Mouse (Mus musculus) myocyte (in vitro differentiated cells): ENCODE data around the gene Fam193b. TPM values are rescaled to one million over a fixed set of nuclear protein-coding genes. Genes with fewer than 3 reads are reported as not detected.

ENCODE experiments used
- H3K27me3 ChIP-seq: one replicate; pipeline ENCODE4 v1.6.1; 2011; ENCODE audit not compliant: control insufficient read depth, insufficient read depth, insufficient read length
- H3K36me3 ChIP-seq: one replicate; pipeline ENCODE4 v1.6.1; 2011; ENCODE audit not compliant: control insufficient read depth, insufficient read depth
- H3K4me2 ChIP-seq: one replicate; pipeline ENCODE4 v1.6.1; 2011; ENCODE audit warnings: low read depth, control low read depth
- H3K4me3 ChIP-seq: one replicate; pipeline ENCODE4 v1.5.1; 2011; ENCODE audit warnings: mild to moderate bottlenecking, control low read depth, moderate library complexity
- H3K79me2 ChIP-seq: one replicate; pipeline ENCODE4 v1.6.1; 2011; ENCODE audit not compliant: control insufficient read depth, insufficient read depth
- H3ac ChIP-seq: one replicate; pipeline ENCODE4 v1.6.1; 2011; ENCODE audit not compliant: control insufficient read depth, insufficient read length
- CEBPB ChIP-seq: IDR thresholded peaks from 2 replicates; pipeline ENCODE4 v1.6.1; 2011; ENCODE audit warnings: mild to moderate bottlenecking, moderate library complexity; ENCODE audit not compliant: poor library complexity, insufficient read depth, severe bottlenecking
- E2F4 ChIP-seq: IDR thresholded peaks from one replicate; pipeline ENCODE4 v1.6.1; 2011; ENCODE audit warnings: mild to moderate bottlenecking, control low read depth, moderate library complexity; ENCODE audit not compliant: insufficient read depth
- MAX ChIP-seq: IDR thresholded peaks from one replicate; pipeline ENCODE4 v1.6.1; 2011; ENCODE audit warnings: low read depth, mild to moderate bottlenecking, control low read depth
- MYOD1 ChIP-seq, 3 experiments: IDR thresholded peaks; one replicate each; pipeline ENCODE4 v1.6.1; 2011; ENCODE audit warnings: control low read depth in 2 of 3, low read depth in 2 of 3, mild to moderate bottlenecking in 2 of 3, moderate library complexity in 1 of 3; ENCODE audit not compliant: insufficient read length in 2 of 3, control insufficient read depth in 1 of 3
- MYOG ChIP-seq, 3 experiments: IDR thresholded peaks; one replicate each; pipeline ENCODE4 v1.6.1; 2011; ENCODE audit warnings: control low read depth in 2 of 3, low read depth in 2 of 3, mild to moderate bottlenecking in 2 of 3; ENCODE audit not compliant: insufficient read length in 2 of 3, control insufficient read depth in 1 of 3, insufficient read depth in 1 of 3
- POLR2A ChIP-seq: IDR thresholded peaks from one replicate; pipeline ENCODE4 v1.6.1; 2011; ENCODE audit warnings: low read depth, mild to moderate bottlenecking, control low read depth, moderate library complexity; ENCODE audit not compliant: insufficient read length
- POLR2AphosphoS2 ChIP-seq: IDR thresholded peaks from one replicate; pipeline ENCODE4 v1.6.1; 2011; ENCODE audit warnings: low read depth, control low read depth; ENCODE audit not compliant: insufficient read length
- REST ChIP-seq: IDR thresholded peaks from one replicate; pipeline ENCODE4 v1.6.1; 2011; ENCODE audit warnings: mild to moderate bottlenecking, control low read depth, moderate library complexity; ENCODE audit not compliant: insufficient read depth, insufficient read length
- SRF ChIP-seq: IDR thresholded peaks from one replicate; pipeline ENCODE4 v1.6.1; 2011; ENCODE audit warnings: low read depth; ENCODE audit not compliant: control insufficient read depth, insufficient read length
- TCF12 ChIP-seq: IDR thresholded peaks from one replicate; pipeline ENCODE4 v1.6.1; 2011; ENCODE audit warnings: mild to moderate bottlenecking, control low read depth; ENCODE audit not compliant: poor library complexity, insufficient read depth, severe bottlenecking
- TCF3 ChIP-seq: IDR thresholded peaks from one replicate; pipeline ENCODE4 v1.6.1; 2011; ENCODE audit warnings: low read depth, control low read depth; ENCODE audit not compliant: insufficient read length
- USF1 ChIP-seq: IDR thresholded peaks from one replicate; pipeline ENCODE4 v1.6.1; 2011; ENCODE audit warnings: low read depth, mild to moderate bottlenecking, control low read depth, moderate library complexity
- polyA plus RNA-seq: library from polyadenylated mRNA; unstranded; fragments of >200 nt; fragmentation: generic; extraction: Trizol; gene quantifications from one replicate; pipeline ENCODE4 v1.2.1, GENCODE M21; 2012; ENCODE audit warnings: missing spikeins

Gene Fam193b
- polyA plus RNA-seq = 13.5 TPM

- TF ChIP-seq POLR2A (peak; percentile 52), MAX (no peak)
Observed at GRCm38 (mm10) chr13:55571027-55571751, at the start of gene Fam193b. Fam193b (minus strand) TSS chr13:55571120.

DNA sequence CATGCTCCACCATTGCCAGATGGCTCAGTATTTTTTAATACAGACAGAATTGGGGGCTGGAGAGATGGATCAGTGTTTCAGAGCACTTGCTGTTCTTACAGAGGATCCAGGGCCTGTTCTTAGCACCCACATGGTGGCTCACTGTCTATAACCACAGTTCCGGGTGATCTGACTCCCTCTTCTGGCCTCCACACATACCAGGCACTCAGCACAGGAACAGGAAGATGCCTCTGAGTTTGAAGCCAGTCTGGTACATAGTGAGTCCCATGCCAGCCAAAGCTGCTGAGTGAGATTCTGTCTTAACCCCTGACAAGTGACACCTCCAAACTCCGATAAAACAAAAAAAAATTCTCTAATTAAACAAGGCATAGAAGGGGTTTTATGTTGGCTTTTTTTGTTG, 49.4 kb upstream of the Fam193b start:
- TF ChIP-seq TCF12 (no peak), MYOD1 (IDR thresholded peaks at IDR 0.05; ENCODE audit: control insufficient read depth in 1 of 3, insufficient read length in 2 of 3, low read depth in 2 of 3) (no peak), POLR2AphosphoS2 (no peak), SRF (no peak)
- H3ac ChIP-seq = no peak overlapping the region
- no peak overlapping the region for H3K4me2 ChIP-seq
- H3K4me3 ChIP-seq = no peak overlapping the region
- no peaks in the 10 kb centered on the region for H3K36me3 ChIP-seq
- H3K27me3 ChIP-seq = no peaks in the 10 kb centered on the region
- H3K79me2 ChIP-seq = peaks cover 21% of the 10 kb centered on the region

More at GRCm38 (mm10) chr13:55571027-55571751, at the start of gene Fam193b:
- no peaks in the 10 kb centered on the region for H3K27me3 ChIP-seq
- peak within 1 kb of the TSS; percentile 99 for H3K4me2 ChIP-seq
- H3ac ChIP-seq = peak within 1 kb of the TSS; percentile 69
- H3K79me2 ChIP-seq = peaks cover 54% of the 10 kb centered on the region
- peak within 1 kb of the TSS; percentile 87 for H3K4me3 ChIP-seq
- no peaks in the 10 kb centered on the region for H3K36me3 ChIP-seq

DNA sequence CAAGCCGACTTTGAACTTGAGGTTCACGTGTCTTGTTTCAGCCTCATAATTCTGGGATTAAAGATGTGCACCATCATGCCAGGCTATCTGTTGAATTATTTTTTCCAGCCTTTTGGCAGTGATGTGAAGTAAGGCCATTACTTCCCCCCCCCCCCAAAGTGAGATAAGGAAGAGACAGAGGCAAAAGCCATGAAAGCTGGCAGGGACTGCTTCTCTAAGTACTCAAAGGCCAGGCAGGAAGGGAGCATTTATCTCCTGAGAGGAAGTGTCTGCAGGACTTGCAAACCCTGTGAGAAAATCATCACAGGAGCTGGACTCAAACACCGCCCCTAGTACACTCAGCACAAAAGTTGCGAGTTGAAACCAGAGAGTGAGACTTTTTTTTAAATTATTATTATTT, 48.4 kb upstream of the Fam193b start:
- Histone ChIP-seq H3K27me3 (no peaks in the 10 kb centered on the region), H3K4me3 (no peak overlapping the region), H3K79me2 (peaks cover 14% of the 10 kb centered on the region), H3K4me2 (no peak overlapping the region), H3ac (no peak overlapping the region), H3K36me3 (no peaks in the 10 kb centered on the region)
- TF ChIP-seq POLR2A (no peak), SRF (no peak), CEBPB (no peak), USF1 (no peak), POLR2AphosphoS2 (no peak), E2F4 (no peak), TCF12 (no peak), REST (no peak), MAX (no peak), TCF3 (no peak), MYOG (IDR thresholded peaks at IDR 0.05; ENCODE audit: control insufficient read depth in 1 of 3, insufficient read depth in 1 of 3, insufficient read length in 2 of 3, low read depth in 2 of 3) (no peak), MYOD1 (IDR thresholded peaks at IDR 0.05; ENCODE audit: control insufficient read depth in 1 of 3, insufficient read length in 2 of 3, low read depth in 2 of 3) (no peak)

DNA sequence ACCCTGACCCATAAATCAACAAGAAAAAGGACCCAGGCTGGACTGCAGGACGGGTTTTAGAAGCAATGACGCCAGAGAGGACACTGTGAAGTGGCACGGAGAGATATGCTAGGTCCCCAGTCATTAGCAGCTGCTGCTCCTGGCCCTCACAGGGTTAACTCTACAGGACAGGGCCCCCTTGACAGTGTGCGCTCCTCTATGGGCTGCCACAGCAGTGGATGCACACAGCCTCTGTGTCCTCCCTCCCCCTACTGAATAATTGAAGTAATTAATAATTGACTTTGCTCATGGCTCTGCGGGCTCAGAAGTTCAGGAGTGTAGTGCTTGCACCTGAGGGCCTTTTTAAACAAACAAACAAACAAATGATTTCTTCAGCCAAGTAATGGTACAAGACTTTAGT, 42.6 kb upstream of the Fam193b start:
- Histone ChIP-seq H3K36me3 (peaks cover 4% of the 10 kb centered on the region), H3ac (no peak overlapping the region), H3K79me2 (no peaks in the 10 kb centered on the region), H3K4me2 (no peak overlapping the region), H3K4me3 (no peak overlapping the region), H3K27me3 (no peaks in the 10 kb centered on the region)
- TF ChIP-seq USF1 = no peak
- TF ChIP-seq TCF3 = no peak
- no peak for TF ChIP-seq REST
- no peak for TF ChIP-seq POLR2AphosphoS2
- TF ChIP-seq CEBPB = no peak
- TF ChIP-seq MYOD1 (IDR thresholded peaks at IDR 0.05; ENCODE audit: control insufficient read depth in 1 of 3, insufficient read length in 2 of 3, low read depth in 2 of 3) = no peak
- TF ChIP-seq TCF12 = no peak
- TF ChIP-seq POLR2A = no peak
- TF ChIP-seq SRF = no peak
- TF ChIP-seq E2F4 = no peak
- TF ChIP-seq MYOG (IDR thresholded peaks at IDR 0.05; ENCODE audit: control insufficient read depth in 1 of 3, insufficient read depth in 1 of 3, insufficient read length in 2 of 3, low read depth in 2 of 3) = no peak
- no peak for TF ChIP-seq MAX

GRCm38 (mm10) chr13:55611996-55612395, 41.1 kb upstream of the Fam193b start:
- H3K79me2 ChIP-seq = no peaks in the 10 kb centered on the region
- no peak overlapping the region for H3K4me3 ChIP-seq
- H3ac ChIP-seq = no peak overlapping the region
- H3K36me3 ChIP-seq = peaks cover 4% of the 10 kb centered on the region
- no peak for TF ChIP-seq MYOD1 (IDR thresholded peaks at IDR 0.05; ENCODE audit: control insufficient read depth in 1 of 3, insufficient read length in 2 of 3, low read depth in 2 of 3)
- no peak for TF ChIP-seq POLR2A
- no peak for TF ChIP-seq E2F4
- TF ChIP-seq TCF12 = no peak
- TF ChIP-seq SRF = no peak
- no peak for TF ChIP-seq CEBPB
- TF ChIP-seq MYOG (IDR thresholded peaks at IDR 0.05; ENCODE audit: control insufficient read depth in 1 of 3, insufficient read depth in 1 of 3, insufficient read length in 2 of 3, low read depth in 2 of 3) = no peak
- no peak for TF ChIP-seq POLR2AphosphoS2
- no peak for TF ChIP-seq USF1
- no peak for TF ChIP-seq REST
- no peak for TF ChIP-seq MAX
- TF ChIP-seq TCF3 = no peak
- no peaks in the 10 kb centered on the region for H3K27me3 ChIP-seq
- H3K4me2 ChIP-seq = no peak overlapping the region
